Mouse (Mus musculus): ENCODE measurements around the gene Map4k1. TPM values are rescaled to one million over a fixed set of nuclear protein-coding genes. Genes with fewer than 3 reads are reported as not detected.

Gene Map4k1
- polyA plus RNA-seq, 1 experiment from 2014 or later, result 2.8 TPM

DNA sequence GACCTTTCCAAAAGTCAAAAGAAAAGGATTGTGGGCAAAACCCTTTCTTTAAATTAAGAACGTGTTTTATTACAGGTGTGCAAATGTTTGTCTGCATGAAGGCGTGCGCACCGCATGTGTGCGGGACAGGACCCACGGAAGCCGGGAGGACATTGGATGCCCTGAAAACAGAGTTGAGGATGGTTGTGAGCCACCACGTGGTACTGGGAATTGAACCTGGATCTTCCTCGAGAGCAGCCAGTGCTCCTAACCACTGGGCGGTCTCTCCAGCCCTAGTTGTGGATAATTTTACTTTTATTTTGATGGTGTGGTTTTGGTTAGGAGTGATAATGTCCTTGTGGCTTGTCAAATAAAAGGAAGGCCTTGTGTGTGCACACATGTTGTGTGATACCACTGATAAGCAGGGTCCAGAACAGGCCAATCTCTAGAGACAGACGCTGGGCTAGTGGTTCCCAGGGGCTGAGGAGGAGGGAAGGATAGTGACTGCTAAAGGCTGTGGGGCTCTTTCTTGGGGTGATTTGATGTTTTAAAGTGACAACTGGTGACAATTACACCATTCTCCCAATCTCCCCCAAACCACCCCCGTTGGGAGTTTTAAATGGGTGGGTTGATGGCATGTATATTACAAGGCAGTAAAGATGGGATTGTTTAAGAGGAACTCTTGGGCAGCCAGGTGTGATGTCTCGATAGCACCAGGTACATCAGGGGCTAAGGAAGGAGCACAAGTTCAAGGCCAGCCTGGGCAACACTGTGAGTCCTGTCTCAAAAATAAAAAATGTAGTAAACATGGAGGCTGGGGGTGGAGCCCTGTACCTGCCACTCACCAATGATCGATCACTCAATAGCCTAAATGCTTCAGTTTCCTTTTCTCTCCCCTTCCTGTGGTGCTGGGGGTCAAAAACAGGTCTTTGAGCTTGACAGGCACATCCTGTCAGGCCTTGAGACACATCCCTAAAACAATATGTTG is 48.1 kb downstream of the Map4k1 start:
- no peak overlapping the region for H3K4me2 ChIP-seq
- H3K4me1 ChIP-seq (replicated peaks), result no peaks in the 10 kb centered on the region
- 80% methylated on average over 14 of the region's 14 CpGs for WGBS
- H3K27ac ChIP-seq, result no peak overlapping the region
- no peaks in the 10 kb centered on the region for H3K27me3 ChIP-seq
- no peak overlapping the region for H3K4me3 ChIP-seq
- no peak for ATAC-seq (replicated peaks; ENCODE audit: insufficient number of reproducible peaks, insufficient read depth, low FRiP score, low read depth)
- H3K36me3 ChIP-seq, result no peaks in the 10 kb centered on the region
- no peaks in the 10 kb centered on the region for H3K9me3 ChIP-seq (replicated peaks)
- no peak overlapping the region for H3K9ac ChIP-seq

DNA sequence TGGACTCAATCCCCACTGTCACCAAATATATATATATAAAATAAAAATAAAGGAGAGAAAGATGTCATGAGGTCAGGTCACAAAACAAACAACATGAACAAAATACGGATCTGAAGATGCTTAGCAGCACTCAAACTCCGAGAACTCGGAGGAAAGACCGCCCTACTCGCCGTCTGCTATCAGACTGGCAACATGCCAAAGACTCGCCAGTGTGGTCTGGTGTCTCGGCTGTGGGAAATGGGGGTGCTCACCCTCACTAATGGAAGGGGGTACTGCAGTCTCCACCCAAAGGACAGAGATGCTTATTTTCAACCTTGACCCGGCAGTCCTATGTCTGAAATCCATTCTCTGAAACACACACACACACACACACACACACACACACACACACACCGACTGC is 49.8 kb downstream of the Map4k1 start:
- WGBS, result 46% methylated on average over 10 of the region's 10 CpGs
- no peaks in the 10 kb centered on the region for H3K27me3 ChIP-seq
- no peak overlapping the region for H3K4me2 ChIP-seq
- H3K9me3 ChIP-seq (replicated peaks), result no peaks in the 10 kb centered on the region
- H3K4me1 ChIP-seq (replicated peaks), result no peaks in the 10 kb centered on the region
- ATAC-seq (replicated peaks; ENCODE audit: insufficient number of reproducible peaks, insufficient read depth, low FRiP score, low read depth), result no peak
- no peak overlapping the region for H3K27ac ChIP-seq
- no peaks in the 10 kb centered on the region for H3K36me3 ChIP-seq
- H3K9ac ChIP-seq, result no peak overlapping the region
- no peak overlapping the region for H3K4me3 ChIP-seq

DNA sequence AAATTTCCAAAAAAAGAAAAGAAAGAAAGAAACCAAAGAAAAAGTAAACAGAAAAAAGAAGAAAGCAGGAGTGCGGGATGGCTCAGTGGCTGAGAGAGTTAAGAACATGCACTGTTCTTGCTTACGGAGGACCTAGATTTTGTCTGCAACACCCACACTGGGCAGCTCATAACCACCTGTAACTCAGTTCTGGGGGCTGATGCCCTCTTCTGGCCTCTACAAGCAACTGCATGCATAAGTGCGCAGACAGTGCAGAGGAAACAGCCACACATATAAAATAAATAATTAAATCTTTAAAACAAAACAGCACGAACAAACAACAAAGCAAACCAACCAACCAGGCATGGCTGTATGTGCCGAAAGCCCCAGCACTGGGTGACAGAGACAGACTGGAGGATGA is 50.8 kb downstream of the Map4k1 start:
- no peak overlapping the region for H3K4me2 ChIP-seq
- no peak overlapping the region for H3K27ac ChIP-seq
- H3K9ac ChIP-seq, result no peak overlapping the region
- H3K36me3 ChIP-seq, result no peaks in the 10 kb centered on the region
- WGBS, result 80% methylated on average over 5 of the region's 5 CpGs
- H3K9me3 ChIP-seq (replicated peaks), result no peaks in the 10 kb centered on the region
- no peaks in the 10 kb centered on the region for H3K4me1 ChIP-seq (replicated peaks)
- no peak overlapping the region for H3K4me3 ChIP-seq
- ATAC-seq (replicated peaks; ENCODE audit: insufficient number of reproducible peaks, insufficient read depth, low FRiP score, low read depth), result no peak
- H3K27me3 ChIP-seq, result no peaks in the 10 kb centered on the region

DNA sequence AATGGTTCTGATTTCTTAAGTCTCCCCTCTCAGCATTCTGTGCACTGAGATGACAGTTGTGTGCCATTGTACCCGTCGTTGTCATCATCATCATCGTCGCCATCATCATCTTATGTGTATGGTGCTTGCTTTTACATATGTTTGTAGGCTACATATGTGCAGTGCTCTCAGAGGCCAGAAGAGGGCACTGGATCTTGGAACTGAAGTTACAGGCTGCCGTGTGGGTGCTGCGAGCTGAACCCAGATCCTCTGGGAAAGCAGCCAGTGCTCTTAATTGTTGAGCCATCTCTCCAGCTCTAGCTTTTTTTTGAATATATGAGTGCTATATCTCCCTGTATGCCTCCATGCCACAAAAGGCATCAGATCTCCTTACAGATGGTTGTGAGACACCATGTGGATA is 55.4 kb downstream of the Map4k1 start:
- H3K4me3 ChIP-seq, result no peak overlapping the region
- H3K36me3 ChIP-seq, result no peaks in the 10 kb centered on the region
- H3K9me3 ChIP-seq (replicated peaks), result no peaks in the 10 kb centered on the region
- 0 out of 2 replicates have a peak, but pooled peaks cover 4% of the 10 kb centered on the region for H3K27me3 ChIP-seq
- H3K4me1 ChIP-seq (replicated peaks), result peaks cover 10% of the 10 kb centered on the region
- no peak overlapping the region for H3K9ac ChIP-seq
- no peak overlapping the region for H3K27ac ChIP-seq
- H3K4me2 ChIP-seq, result no peak overlapping the region
- 81% methylated on average over 6 of the region's 6 CpGs for WGBS
- no peak for ATAC-seq (replicated peaks; ENCODE audit: insufficient number of reproducible peaks, insufficient read depth, low FRiP score, low read depth)

DNA sequence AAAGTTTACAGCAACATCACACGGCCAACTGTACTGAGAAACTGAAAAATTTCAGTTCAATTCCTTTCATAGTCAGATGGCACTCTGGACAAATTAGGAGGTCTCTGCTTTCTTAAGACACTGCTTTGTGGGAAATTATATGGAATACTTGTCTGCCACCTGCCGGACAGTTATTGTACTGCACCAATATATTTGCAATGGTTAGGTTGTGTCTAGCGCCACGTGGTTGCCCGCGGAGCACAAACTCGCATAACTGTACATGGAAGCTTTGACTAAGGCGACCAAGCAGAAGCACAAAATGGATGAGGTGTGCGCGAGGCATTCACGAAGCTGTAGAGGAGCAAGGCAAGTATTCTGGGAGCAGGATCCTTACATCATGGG is 57.7 kb downstream of the Map4k1 start:
- Histone ChIP-seq H3K27ac (no peak overlapping the region), H3K9ac (peak overlapping the region; percentile 37; the same call in 1 of the 2 replicates)
- under 1% methylated on average over 11 of the region's 11 CpGs for WGBS

DNA sequence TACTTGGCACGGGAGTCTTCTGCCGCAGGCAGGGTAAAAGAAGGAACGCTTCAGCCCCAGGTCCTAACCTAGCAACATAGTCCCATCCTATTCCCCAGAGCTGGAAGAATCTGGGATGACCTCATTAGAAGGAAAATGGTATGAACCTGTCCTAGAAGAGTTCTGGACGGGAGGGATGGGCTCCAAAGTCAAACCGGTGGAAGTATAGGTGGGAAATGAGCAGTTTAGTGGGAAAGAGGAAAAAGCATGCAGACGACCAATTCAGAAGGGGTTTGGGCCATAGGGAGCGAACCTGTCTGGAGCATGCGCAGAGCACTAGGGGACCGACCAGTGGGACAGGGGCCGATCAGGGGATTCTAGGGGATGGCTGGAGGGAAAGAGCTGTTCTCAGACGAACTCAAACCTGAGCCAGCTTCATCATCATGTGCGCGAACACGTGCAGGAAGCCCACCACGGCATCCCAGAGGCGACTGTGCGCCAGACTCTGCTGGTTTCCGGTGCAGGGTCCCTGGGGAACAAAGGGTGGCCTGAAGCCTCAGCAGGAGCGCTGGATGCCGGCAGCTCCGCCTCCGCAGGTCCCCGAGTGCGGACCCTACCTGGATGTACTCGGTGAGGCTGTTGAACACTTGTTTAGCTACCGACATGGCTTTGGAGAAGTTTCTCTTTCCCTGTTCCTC is 58.3 kb downstream of the Map4k1 start:
- Histone ChIP-seq H3K9me3 (replicated peaks) (no peaks in the 10 kb centered on the region), H3K36me3 (no peaks in the 10 kb centered on the region), H3K4me3 (peak overlapping the region; percentile 40), H3K27ac (no peak overlapping the region), H3K4me1 (replicated peaks) (peaks cover 16% of the 10 kb centered on the region), H3K4me2 (peak overlapping the region; percentile 71), H3K9ac (peak overlapping the region; percentile 37), H3K27me3 (peaks cover 10% of the 10 kb centered on the region)
- 3% methylated on average over 26 of the region's 26 CpGs for whole genome bisulfite sequencing
- ATAC-seq (replicated peaks; ENCODE audit: insufficient number of reproducible peaks, insufficient read depth, low FRiP score, low read depth), result no peak

More for the DNA sequence above, 57.7 kb downstream of the Map4k1 start:
- Histone ChIP-seq H3K9me3 (replicated peaks) (no peaks in the 10 kb centered on the region), H3K4me2 (peak overlapping the region; percentile 71), H3K4me3 (peak overlapping the region; percentile 40), H3K4me1 (replicated peaks) (peaks cover 16% of the 10 kb centered on the region), H3K36me3 (no peaks in the 10 kb centered on the region), H3K27me3 (peaks cover 8% of the 10 kb centered on the region)
- ATAC-seq (replicated peaks; ENCODE audit: insufficient number of reproducible peaks, insufficient read depth, low FRiP score, low read depth), result 0 out of 2 replicates have a peak, but pooled peaks have one; percentile 27

DNA sequence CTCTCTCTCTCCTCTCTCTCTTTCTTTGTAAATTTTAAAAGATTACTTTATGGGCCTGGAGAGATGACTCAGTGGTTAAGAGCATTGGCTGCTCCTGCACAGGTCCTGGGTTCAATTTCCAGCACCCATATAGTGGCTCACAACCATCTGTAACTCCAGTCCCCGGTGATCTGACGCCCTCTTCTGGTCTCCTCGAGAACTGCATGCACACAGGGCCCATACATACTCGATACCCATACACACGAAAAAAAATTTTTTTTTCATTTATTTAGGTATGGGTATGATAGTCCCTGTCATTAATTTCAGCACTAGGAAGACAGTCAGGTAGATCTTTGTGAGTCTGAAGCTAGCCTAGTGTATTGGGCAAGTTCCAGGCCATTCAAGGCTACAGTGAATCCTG is 59.3 kb downstream of the Map4k1 start:
- H3K27me3 ChIP-seq, result peaks cover 18% of the 10 kb centered on the region
- peaks cover 16% of the 10 kb centered on the region for H3K4me1 ChIP-seq (replicated peaks)
- 74% methylated on average over 5 of the region's 5 CpGs for WGBS
- H3K4me2 ChIP-seq, result no peak overlapping the region
- H3K4me3 ChIP-seq, result no peak overlapping the region
- H3K9ac ChIP-seq, result no peak overlapping the region
- no peaks in the 10 kb centered on the region for H3K9me3 ChIP-seq (replicated peaks)
- ATAC-seq (replicated peaks; ENCODE audit: insufficient number of reproducible peaks, insufficient read depth, low FRiP score, low read depth), result no peak
- no peak overlapping the region for H3K27ac ChIP-seq
- H3K36me3 ChIP-seq, result no peaks in the 10 kb centered on the region

DNA sequence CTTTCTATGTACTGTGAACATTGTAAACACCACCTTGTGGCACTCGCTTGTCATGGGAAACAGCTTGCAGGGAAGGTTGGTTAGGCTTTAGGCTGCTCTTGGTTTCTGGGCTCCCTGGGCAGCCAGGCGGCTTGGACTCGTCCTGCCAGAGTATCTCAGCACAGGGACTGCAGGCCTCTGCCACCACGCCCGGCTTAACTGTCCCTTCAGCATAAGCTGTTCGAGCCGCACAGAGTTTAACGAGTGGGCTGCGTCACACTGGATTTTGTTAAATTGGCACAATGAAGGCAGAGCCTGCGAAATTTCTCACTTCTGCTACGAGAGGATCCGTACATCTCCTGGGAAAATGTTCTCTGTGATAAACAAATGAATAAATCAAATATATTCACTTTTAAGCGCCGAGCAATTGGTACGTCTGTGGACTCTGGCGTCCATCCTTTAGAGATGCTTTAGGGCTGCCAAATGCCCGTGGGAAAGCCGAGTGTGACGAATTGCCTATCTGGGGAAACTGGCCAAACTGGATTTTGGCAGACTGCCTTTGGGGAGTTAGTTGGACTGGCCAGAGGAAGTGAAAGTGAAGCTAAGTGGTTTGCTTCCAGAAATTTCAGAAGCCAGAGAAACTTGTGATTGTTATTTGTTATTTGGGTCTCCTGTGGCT is 61.3 kb downstream of the Map4k1 start:
- Histone ChIP-seq H3K36me3 (no peaks in the 10 kb centered on the region), H3K27me3 (peaks cover 25% of the 10 kb centered on the region), H3K9ac (no peak overlapping the region), H3K4me3 (no peak overlapping the region), H3K27ac (peak overlapping the region; percentile 51; the same call in 1 of the 2 replicates), H3K4me2 (peak overlapping the region; percentile 18; the same call in 1 of the 2 replicates), H3K9me3 (replicated peaks) (no peaks in the 10 kb centered on the region), H3K4me1 (replicated peaks) (peaks cover 16% of the 10 kb centered on the region)
- ATAC-seq (replicated peaks; ENCODE audit: insufficient number of reproducible peaks, insufficient read depth, low FRiP score, low read depth), result no peak
- WGBS, result 57% methylated on average over 19 of the region's 19 CpGs

DNA sequence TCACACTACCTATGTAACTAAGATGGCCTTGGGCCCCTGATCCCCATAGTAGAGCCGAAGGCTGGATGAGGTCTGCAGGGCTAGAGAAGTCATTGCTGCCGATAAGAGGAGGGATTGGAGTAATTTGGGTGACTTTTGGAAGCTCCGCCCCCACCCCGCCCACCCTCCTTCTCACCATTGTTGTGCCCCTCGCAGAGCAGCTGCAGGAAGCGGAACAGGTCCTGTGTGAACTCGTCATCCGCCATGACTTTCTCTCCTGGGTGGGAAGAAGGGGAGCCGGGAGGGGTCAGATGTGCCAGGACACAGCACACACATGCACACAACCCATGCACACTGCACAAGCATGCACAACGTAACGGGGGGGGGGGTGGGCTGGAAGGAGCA is 61.8 kb downstream of the Map4k1 start:
- Histone ChIP-seq H3K4me2 (peak overlapping the region; percentile 18; the same call in 1 of the 2 replicates), H3K36me3 (no peaks in the 10 kb centered on the region), H3K27me3 (peaks cover 25% of the 10 kb centered on the region), H3K4me1 (replicated peaks) (peaks cover 16% of the 10 kb centered on the region), H3K9ac (no peak overlapping the region), H3K4me3 (no peak overlapping the region), H3K27ac (no peak overlapping the region), H3K9me3 (replicated peaks) (no peaks in the 10 kb centered on the region)
- ATAC-seq (replicated peaks; ENCODE audit: insufficient number of reproducible peaks, insufficient read depth, low FRiP score, low read depth), result no peak
- WGBS, result 50% methylated on average over 11 of the region's 11 CpGs

DNA sequence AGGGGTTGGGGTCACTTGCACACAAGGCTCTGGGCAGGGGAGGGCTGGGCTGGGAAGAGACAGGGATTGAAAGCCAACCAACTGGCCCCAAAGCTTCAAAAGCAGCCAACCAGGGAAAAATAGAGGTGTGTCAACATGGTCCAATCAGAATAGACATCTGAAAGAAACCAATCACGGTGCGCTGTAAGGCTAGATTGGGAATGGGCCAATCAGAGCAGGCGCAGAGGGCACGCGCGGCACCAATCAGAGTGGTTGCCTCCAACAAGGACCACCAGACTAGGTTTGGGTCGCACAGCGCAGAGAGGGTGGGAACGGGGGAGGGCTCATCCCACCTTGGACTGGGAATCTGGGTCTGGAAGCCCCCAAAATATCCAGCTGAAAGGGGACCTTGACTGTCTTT is 62.5 kb downstream of the Map4k1 start:
- peaks cover 16% of the 10 kb centered on the region for H3K4me1 ChIP-seq (replicated peaks)
- no peak overlapping the region for H3K27ac ChIP-seq
- 47% methylated on average over 9 of the region's 9 CpGs for WGBS
- H3K9me3 ChIP-seq (replicated peaks), result no peaks in the 10 kb centered on the region
- peaks cover 25% of the 10 kb centered on the region for H3K27me3 ChIP-seq
- H3K4me2 ChIP-seq, result no peak overlapping the region
- H3K9ac ChIP-seq, result no peak overlapping the region
- H3K36me3 ChIP-seq, result no peaks in the 10 kb centered on the region
- no peak for ATAC-seq (replicated peaks; ENCODE audit: insufficient number of reproducible peaks, insufficient read depth, low FRiP score, low read depth)
- no peak overlapping the region for H3K4me3 ChIP-seq

DNA sequence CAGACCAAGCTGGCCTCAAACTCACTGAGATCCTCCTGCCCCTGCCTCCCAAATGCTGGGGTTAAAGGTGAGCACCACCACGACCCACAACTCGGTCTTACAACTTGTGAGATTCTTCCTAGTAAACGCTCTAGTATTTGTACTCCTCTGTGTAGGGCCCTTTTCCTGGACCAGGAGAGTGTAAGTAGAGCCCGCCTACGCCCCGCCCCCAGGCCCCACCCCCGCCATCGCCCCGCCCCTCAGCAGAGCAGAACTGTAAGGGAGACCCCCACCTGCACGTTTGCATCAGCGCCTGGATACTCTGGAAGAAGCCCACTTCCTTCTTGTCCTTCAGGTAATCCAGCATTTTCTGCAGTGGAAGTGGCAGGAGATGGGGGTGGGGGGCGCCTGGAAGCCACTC is 64.7 kb downstream of the Map4k1 start:
- no peak for ATAC-seq (replicated peaks; ENCODE audit: insufficient number of reproducible peaks, insufficient read depth, low FRiP score, low read depth)
- 6% methylated on average over 12 of the region's 12 CpGs for WGBS
- H3K27me3 ChIP-seq, result peaks cover 28% of the 10 kb centered on the region

More for the DNA sequence above, 64.7 kb downstream of the Map4k1 start:
- Histone ChIP-seq H3K4me3 (no peak overlapping the region), H3K4me1 (replicated peaks) (peaks cover 7% of the 10 kb centered on the region), H3K9ac (no peak overlapping the region), H3K4me2 (no peak overlapping the region), H3K36me3 (no peaks in the 10 kb centered on the region), H3K27ac (no peak overlapping the region), H3K9me3 (replicated peaks) (no peaks in the 10 kb centered on the region)

All from heart, embryonic 15.5 days (tissue).